Mouse (Mus musculus) hindbrain, embryonic 11.5 days (tissue): ENCODE results near the gene Sp140. TPM values are rescaled to one million over a fixed set of nuclear protein-coding genes. Genes with fewer than 3 reads are reported as not detected.
"Not testable (repeated sequence)": the region's sequence is repeated elsewhere in the genome, so short reads cannot be mapped to it uniquely, and the experiment has no call there.

Experiments used
- ATAC-seq: fragments of 200-750 bp; cut with Nextera tagmentation; 2 replicates; pipeline ENCODE4 v1.8.0; 2017; ENCODE audit warnings: mild to moderate bottlenecking, moderate TSS enrichment, moderate library complexity; ENCODE audit not compliant: low FRiP score
- DNase-seq: peaks from one replicate; pipeline ENCODE4 v3.0.0-alpha.2; 2015; ENCODE audit warnings: low spot score
- H3K27ac ChIP-seq: fragments of 300-500 bp; sonication (generic); 2 replicates; pipeline ENCODE4 v1.5.1; 2014; ENCODE audit warnings: mild to moderate bottlenecking, low read depth, low read length
- H3K27me3 ChIP-seq: fragments of 300-500 bp; sonication (generic); 2 replicates; pipeline ENCODE4 v1.6.1; 2014; ENCODE audit warnings: mild to moderate bottlenecking, low read length, moderate library complexity, mixed read lengths; ENCODE audit not compliant: control insufficient read depth, insufficient read depth
- H3K36me3 ChIP-seq: fragments of 300-500 bp; sonication (generic); 2 replicates; pipeline ENCODE4 v1.6.1; 2014; ENCODE audit warnings: mild to moderate bottlenecking, low read length, moderate library complexity, mixed read lengths; ENCODE audit not compliant: control insufficient read depth, insufficient read depth
- H3K4me1 ChIP-seq: fragments of 300-500 bp; sonication (generic); replicated peaks from 2 replicates; pipeline ENCODE4 v1.6.1; 2014; ENCODE audit warnings: low read length, mixed read lengths; ENCODE audit not compliant: control insufficient read depth, insufficient read depth
- H3K4me2 ChIP-seq: fragments of 300-500 bp; sonication (generic); replicated peaks from 2 replicates; pipeline ENCODE4 v1.6.1; 2014; ENCODE audit warnings: mild to moderate bottlenecking, low read depth, low read length
- H3K4me3 ChIP-seq: fragments of 300-500 bp; sonication (generic); 2 replicates; pipeline ENCODE4 v1.5.1; 2014; ENCODE audit warnings: low read depth, low read length
- H3K9ac ChIP-seq: fragments of 300-500 bp; sonication (generic); 2 replicates; pipeline ENCODE4 v1.6.1; 2014; ENCODE audit warnings: low read depth, low read length
- H3K9me3 ChIP-seq: fragments of 300-500 bp; sonication (generic); 2 replicates; pipeline ENCODE4 v1.6.1; 2016; ENCODE audit warnings: low read length; ENCODE audit not compliant: control insufficient read depth
- WGBS: fragments of 180-500 bp; shearing (Covaris S2); extraction: QIAGEN DNeasy Blood & Tissue Kit; methylation state at CpG from one replicate; pipeline ENCODE4 v1.1.7; 2014; 5-methylcytosine and 5-hydroxymethylcytosine counted together
- polyA plus RNA-seq: library from polyadenylated mRNA; unstranded; fragments of >200 nt; fragmentation: Nextera tagmentation; extraction: Ambion mirVana; gene quantifications from 2 replicates; pipeline ENCODE4 v1.2.1, GENCODE M21; 2014

Gene Sp140
- 1.0 and 1.4 TPM in 2 replicates for polyA plus RNA-seq

GRCm38 (mm10) chr1:85600078-85600477 is at the start of gene Sp140:
TSS of gene Sp140 (plus strand) at chr1:85600378.
- H3K36me3 ChIP-seq, ATAC-seq, H3K4me3 ChIP-seq, DNase-seq, H3K4me2 ChIP-seq, H3K9ac ChIP-seq, H3K4me1 ChIP-seq, H3K27me3 ChIP-seq, H3K27ac ChIP-seq, H3K9me3 ChIP-seq: not testable (repeated sequence)
- WGBS, result no CpG with 5 or more reads among the region's 5 CpGs

- H3K4me2 ChIP-seq, DNase-seq, H3K9ac ChIP-seq, H3K9me3 ChIP-seq, H3K27ac ChIP-seq, H3K4me3 ChIP-seq, ATAC-seq, H3K27me3 ChIP-seq, H3K36me3 ChIP-seq, H3K4me1 ChIP-seq: not testable (repeated sequence)
- 88% methylated on average over 4 of the region's 4 CpGs for WGBS
Measured at GRCm38 (mm10) chr1:85555261-85555660, 44.9 kb upstream of the Sp140 start.

- not testable (repeated sequence) for H3K27ac ChIP-seq, H3K9me3 ChIP-seq, H3K4me1 ChIP-seq, DNase-seq, H3K9ac ChIP-seq, H3K36me3 ChIP-seq, ATAC-seq, H3K4me2 ChIP-seq, H3K4me3 ChIP-seq, H3K27me3 ChIP-seq
- WGBS, result 73% methylated on average over 4 of the region's 4 CpGs
Measured at GRCm38 (mm10) chr1:85573554-85573953, 26.6 kb upstream of the Sp140 start.

GRCm38 (mm10) chr1:85575376-85575775 is 24.8 kb upstream of the Sp140 start, which contains the start of gene G530012D18Rik:
TSS of gene G530012D18Rik (plus strand) at chr1:85575676.
- DNase-seq, H3K4me2 ChIP-seq, H3K9ac ChIP-seq, H3K27me3 ChIP-seq, H3K9me3 ChIP-seq, H3K36me3 ChIP-seq, H3K4me3 ChIP-seq, ATAC-seq, H3K27ac ChIP-seq, H3K4me1 ChIP-seq: not testable (repeated sequence)
- 71% methylated on average over 2 of the region's 3 CpGs for WGBS

- H3K9ac ChIP-seq, DNase-seq, H3K27ac ChIP-seq, H3K4me3 ChIP-seq, ATAC-seq, H3K4me1 ChIP-seq, H3K4me2 ChIP-seq, H3K36me3 ChIP-seq, H3K9me3 ChIP-seq, H3K27me3 ChIP-seq: not testable (repeated sequence)
- WGBS, result 67% methylated on average over 3 of the region's 3 CpGs
Measured at GRCm38 (mm10) chr1:85578372-85579010, 21.7 kb upstream of the Sp140 start.

GRCm38 (mm10) chr1:85579199-85580147 is 20.7 kb upstream of the Sp140 start:
- not testable (repeated sequence) for H3K9me3 ChIP-seq, H3K4me1 ChIP-seq, H3K4me2 ChIP-seq, H3K4me3 ChIP-seq, H3K36me3 ChIP-seq, H3K27me3 ChIP-seq, H3K9ac ChIP-seq, H3K27ac ChIP-seq, DNase-seq
- peak; percentile 38; the same call in 1 of the 2 replicates for ATAC-seq
- 79% methylated on average over 6 of the region's 7 CpGs for WGBS

- not testable (repeated sequence) for H3K9ac ChIP-seq, DNase-seq, H3K36me3 ChIP-seq, H3K4me2 ChIP-seq, H3K4me3 ChIP-seq, H3K27me3 ChIP-seq, H3K27ac ChIP-seq, H3K9me3 ChIP-seq, H3K4me1 ChIP-seq
- ATAC-seq, result peak; percentile 69
- WGBS, result 87% methylated on average over 2 of the region's 4 CpGs
Measured at GRCm38 (mm10) chr1:85580148-85580534, 20.0 kb upstream of the Sp140 start.

- not testable (repeated sequence) for H3K4me1 ChIP-seq, H3K36me3 ChIP-seq, H3K9me3 ChIP-seq, H3K9ac ChIP-seq, H3K4me3 ChIP-seq, H3K4me2 ChIP-seq, DNase-seq, H3K27ac ChIP-seq, H3K27me3 ChIP-seq
- peak; percentile 35; the same call in 1 of the 2 replicates for ATAC-seq
- WGBS, result 75% methylated on average over 3 of the region's 3 CpGs
Measured at GRCm38 (mm10) chr1:85580578-85580977, 19.6 kb upstream of the Sp140 start.
